Mouse (Mus musculus): ENCODE measurements around the gene Art1. TPM values are rescaled to one million over a fixed set of nuclear protein-coding genes. Genes with fewer than 3 reads are reported as not detected.
A peak's percentile ranks its signal among the peaks of the same experiment; 100 is the strongest.

Gene Art1
- total RNA-seq, 2 experiments from 2014 or later: not detected

GRCm38 (mm10) chr7:102104126-102104525 is 2.6 kb downstream of the Art1 start:
- DNase-seq (ENCODE audit: low spot score in 2 of 2): no peak
- intact Hi-C loops (cut with DNase I): no loop called here

GRCm38 (mm10) chr7:102106700-102107141 is 5.2 kb downstream of the Art1 start:
- intact Hi-C loops (cut with DNase I): no loop called here
- no peak for DNase-seq (ENCODE audit: low spot score in 2 of 2)

- DNase-seq (ENCODE audit: low spot score in 2 of 2): no peak
- intact Hi-C loops (cut with DNase I): no loop called here
Measured at GRCm38 (mm10) chr7:102108206-102108605, 6.7 kb downstream of the Art1 start.

- no peak for DNase-seq (ENCODE audit: low spot score in 2 of 2)
- intact Hi-C loops (cut with DNase I): no loop called here
Measured at GRCm38 (mm10) chr7:102109171-102109570, 7.6 kb downstream of the Art1 start, which contains the start of gene Art5. Gene Art5 (minus strand): TSS chr7:102109489.

- no peak for DNase-seq (ENCODE audit: low spot score in 2 of 2)
- intact Hi-C loops (cut with DNase I): no loop called here
Measured at GRCm38 (mm10) chr7:102109746-102110145, 8.2 kb downstream of the Art1 start.

- intact Hi-C loops (cut with DNase I): no loop called here
- DNase-seq (ENCODE audit: low spot score in 2 of 2): no peak
Measured at GRCm38 (mm10) chr7:102113151-102113729, 11.7 kb downstream of the Art1 start.

- intact Hi-C loops (cut with DNase I): no loop called here
- DNase-seq (ENCODE audit: low spot score in 2 of 2): peak in 1 of 2 experiments; percentile 48
Measured at GRCm38 (mm10) chr7:102116579-102117331, 15.2 kb downstream of the Art1 start, which contains the start of gene Chrna10. Gene Chrna10 (minus strand): TSS chr7:102116828.

- DNase-seq (ENCODE audit: low spot score in 2 of 2): no peak
- intact Hi-C loops (cut with DNase I): no loop called here
Measured at GRCm38 (mm10) chr7:102117382-102117781, 15.8 kb downstream of the Art1 start.

- intact Hi-C loops (cut with DNase I): no loop called here
Measured at GRCm38 (mm10) chr7:102120326-102120725, 18.8 kb downstream of the Art1 start.

GRCm38 (mm10) chr7:102132395-102132794 is 30.9 kb downstream of the Art1 start:
- intact Hi-C loops (cut with DNase I): loop anchor here (5.0 kb wide), 2 partner anchors 35 to 50 kb away; no protein-coding TSS in a partner anchor

More at GRCm38 (mm10) chr7:102120326-102120725, 18.8 kb downstream of the Art1 start:
- no peak for DNase-seq (ENCODE audit: low spot score in 2 of 2)

GRCm38 (mm10) chr7:102137464-102137863 is 35.9 kb downstream of the Art1 start:
- intact Hi-C loops (cut with DNase I): no loop called here
- no peak for DNase-seq (ENCODE audit: low spot score in 2 of 2)

More at GRCm38 (mm10) chr7:102132395-102132794, 30.9 kb downstream of the Art1 start:
- DNase-seq (ENCODE audit: low spot score in 2 of 2): no peak

- intact Hi-C loops (cut with DNase I): no loop called here
- no peak for DNase-seq (ENCODE audit: low spot score in 2 of 2)
Measured at GRCm38 (mm10) chr7:102137898-102138297, 36.4 kb downstream of the Art1 start.

GRCm38 (mm10) chr7:102153691-102154090 is 52.1 kb downstream of the Art1 start:
- intact Hi-C loops (cut with DNase I): no loop called here
- no peak for DNase-seq (ENCODE audit: low spot score in 2 of 2)

Other genes starting within 250 kb of the Art1 start
- under 1 TPM; 0.76 to 0.83 TPM for gene Folr2, start 244.5 kb upstream of the Art1 start, total RNA-seq (2021)
- 10 to 100 TPM; 29.5 to 32.7 TPM for gene Anapc15, start 238.0 kb upstream of the Art1 start, total RNA-seq (2021)
- 1 to 10 TPM; 4.2 to 5.7 TPM for gene Folr1, start 231.0 kb upstream of the Art1 start, total RNA-seq (2021)
- gene Lamtor1, start 195.8 kb upstream of the Art1 start, total RNA-seq (2021): 100 to 1,000 TPM; 102 TPM
- gene Tomt, start 195.4 kb upstream of the Art1 start, total RNA-seq (2021): under 1 TPM in 1 of 2 experiments, not detected in 1; 0.11 TPM
- 1 to 10 TPM; 3.9 to 4.5 TPM for gene Lrrc51, start 167.8 kb upstream of the Art1 start, total RNA-seq (2021)
- 10 to 100 TPM; 58.5 to 60.8 TPM for gene Numa1, start 167.6 kb upstream of the Art1 start, total RNA-seq (2021)
- gene Il18bp, start 83.1 kb upstream of the Art1 start, total RNA-seq (2021): 1 to 10 TPM; 7.7 to 8.0 TPM
- gene Rnf121, start 36.3 kb upstream of the Art1 start, total RNA-seq (2021): 10 to 100 TPM; 38.4 to 49.9 TPM
- 10 to 100 TPM; 20.4 to 22.5 TPM for gene Xndc1, start 36.2 kb upstream of the Art1 start, total RNA-seq (2021)
- gene Xntrpc, start 36.0 kb upstream of the Art1 start, total RNA-seq (2021): 1 to 10 TPM; 1.4 to 1.8 TPM
- gene Trpc2, start 18.6 kb upstream of the Art1 start, total RNA-seq (2021): under 1 TPM; 0.74 to 0.77 TPM
- gene Art5, start 7.7 kb downstream of the Art1 start, total RNA-seq (2021): not detected
- gene Chrna10, start 15.1 kb downstream of the Art1 start, total RNA-seq (2021): under 1 TPM; 0.18 to 0.55 TPM
- gene Nup98, start 108.4 kb downstream of the Art1 start, total RNA-seq (2021): 10 to 100 TPM; 32.2 to 37.2 TPM
- gene Pgap2, start 108.5 kb downstream of the Art1 start, total RNA-seq (2021): 10 to 100 TPM; 26.3 to 27.6 TPM
- 10 to 100 TPM; 19.5 to 26.0 TPM for gene Rhog, start 154.3 kb downstream of the Art1 start, total RNA-seq (2021)
- gene Stim1, start 166.1 kb downstream of the Art1 start, total RNA-seq (2021): 10 to 100 TPM; 84.7 to 88.7 TPM

All from left cerebral cortex, postnatal 14 days (tissue).